Mouse (Mus musculus): ENCODE data around the gene Anapc13. TPM values are rescaled to one million over a fixed set of nuclear protein-coding genes. Genes with fewer than 3 reads are reported as not detected.

Gene Anapc13
- total RNA-seq, 4 experiments from 2014 or later: 342 to 434 (median 380) TPM

- no peak for DNase-seq (ENCODE audit: low spot score)
Observed at GRCm38 (mm10) chr9:102631589-102632147, 5.6 kb downstream of the Anapc13 start.

GRCm38 (mm10) chr9:102632173-102632572 lies 6.1 kb downstream of the Anapc13 start:
- no peak for DNase-seq (ENCODE audit: low spot score)

- peak; percentile 74 for DNase-seq (ENCODE audit: low spot score)
Observed at GRCm38 (mm10) chr9:102632923-102633537, 6.9 kb downstream of the Anapc13 start.

GRCm38 (mm10) chr9:102634453-102634852 lies 8.4 kb downstream of the Anapc13 start:
- DNase-seq (ENCODE audit: low spot score): no peak

GRCm38 (mm10) chr9:102636553-102636952 lies 10.5 kb downstream of the Anapc13 start:
- peak; percentile 65 for DNase-seq (ENCODE audit: low spot score)

- no peak for DNase-seq (ENCODE audit: low spot score)
Observed at GRCm38 (mm10) chr9:102637115-102637514, 11.0 kb downstream of the Anapc13 start.

GRCm38 (mm10) chr9:102638963-102639362 lies 12.9 kb downstream of the Anapc13 start:
- no peak for DNase-seq (ENCODE audit: low spot score)

GRCm38 (mm10) chr9:102639510-102639909 lies 13.4 kb downstream of the Anapc13 start:
- DNase-seq (ENCODE audit: low spot score): no peak

- no peak for DNase-seq (ENCODE audit: low spot score)
Observed at GRCm38 (mm10) chr9:102641531-102641930, 15.4 kb downstream of the Anapc13 start.

GRCm38 (mm10) chr9:102643071-102643485 lies 17.0 kb downstream of the Anapc13 start:
- no peak for DNase-seq (ENCODE audit: low spot score)

- peak; percentile 76 for DNase-seq (ENCODE audit: low spot score)
Observed at GRCm38 (mm10) chr9:102643486-102644101, 17.5 kb downstream of the Anapc13 start.

- DNase-seq (ENCODE audit: low spot score): no peak
Observed at GRCm38 (mm10) chr9:102645119-102645695, 19.1 kb downstream of the Anapc13 start.

- DNase-seq (ENCODE audit: low spot score): no peak
Observed at GRCm38 (mm10) chr9:102647010-102647409, 20.9 kb downstream of the Anapc13 start.

GRCm38 (mm10) chr9:102649917-102650527 lies 23.9 kb downstream of the Anapc13 start:
- peak; percentile 28 for DNase-seq (ENCODE audit: low spot score)

GRCm38 (mm10) chr9:102650637-102651036 lies 24.5 kb downstream of the Anapc13 start:
- DNase-seq (ENCODE audit: low spot score): no peak

GRCm38 (mm10) chr9:102651199-102651720 lies 25.2 kb downstream of the Anapc13 start:
- no peak for DNase-seq (ENCODE audit: low spot score)

- no peak for DNase-seq (ENCODE audit: low spot score)
Observed at GRCm38 (mm10) chr9:102656355-102657095, 30.4 kb downstream of the Anapc13 start.

- no peak for DNase-seq (ENCODE audit: low spot score)
Observed at GRCm38 (mm10) chr9:102668115-102668514, 42.0 kb downstream of the Anapc13 start.

- DNase-seq (ENCODE audit: low spot score): no peak
Observed at GRCm38 (mm10) chr9:102668906-102669305, 42.8 kb downstream of the Anapc13 start.

GRCm38 (mm10) chr9:102673381-102673780 lies 47.3 kb downstream of the Anapc13 start:
- no peak for DNase-seq (ENCODE audit: low spot score)

- DNase-seq (ENCODE audit: low spot score): no peak
Observed at GRCm38 (mm10) chr9:102675922-102676321, 49.8 kb downstream of the Anapc13 start.

Measured in heart, adult 8-10 months (tissue).